Mouse (Mus musculus): ENCODE measurements around the gene Npr1. TPM values are rescaled to one million over a fixed set of nuclear protein-coding genes. Genes with fewer than 3 reads are reported as not detected.

Gene Npr1
- polyA plus RNA-seq, 1 experiment from 2014 or later, result 1.7 TPM

DNA sequence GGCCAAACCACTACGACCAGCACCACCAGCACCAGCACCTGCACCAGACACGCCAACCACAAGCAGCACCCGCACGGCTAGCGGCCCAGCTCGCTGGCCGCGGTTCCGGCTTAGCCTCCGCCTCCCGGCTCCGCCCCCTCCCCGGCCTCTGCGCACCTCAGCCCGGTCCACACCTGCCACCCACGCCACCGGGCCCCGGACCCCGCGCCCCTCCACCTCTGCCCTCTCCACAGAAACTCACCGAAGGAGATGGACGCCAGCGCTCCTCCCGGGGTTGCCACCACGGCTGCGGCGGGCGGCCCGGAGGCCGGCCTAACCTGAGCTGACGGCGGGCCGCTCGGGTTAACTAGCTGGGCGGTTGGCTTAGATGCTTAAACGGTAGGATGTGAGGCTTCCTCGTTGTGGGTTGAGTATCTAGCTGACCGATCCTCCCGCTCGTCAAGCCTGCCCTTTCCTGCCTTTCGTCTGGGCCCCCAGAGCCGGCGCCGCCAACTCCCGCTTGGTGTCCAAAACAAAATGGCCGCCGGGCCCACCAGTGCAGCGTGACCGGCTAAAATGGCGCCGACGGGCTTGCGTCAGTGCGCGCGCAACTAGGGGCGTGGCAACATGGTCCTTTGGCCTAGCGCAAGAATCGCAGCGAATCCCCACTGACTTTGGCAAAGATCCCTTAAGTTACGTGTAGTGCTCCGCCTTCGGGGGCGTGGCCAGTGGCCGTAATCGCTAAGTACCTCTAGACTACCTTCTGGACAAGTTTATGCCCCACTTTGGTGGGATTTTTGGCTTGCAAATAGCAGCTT, 43.5 kb upstream of the Npr1 start, which contains the start of gene Chtop:
Gene Chtop, minus strand, starts transcription at position 549 of the 797 bp plus-strand sequence.
- DNase-seq (ENCODE audit: low spot score) (peak; percentile 100), ATAC-seq (replicated peaks; ENCODE audit: insufficient number of reproducible peaks, low FRiP score, low TSS enrichment, low read depth) (peak; percentile 90)
- Histone ChIP-seq H3K27ac (replicated peaks; ENCODE audit: low read depth, low read length) (peak within 1 kb of the TSS; percentile 85), H3K9me3 (replicated peaks; ENCODE audit: control insufficient read depth, low read length) (no peaks in the 10 kb centered on the region), H3K4me2 (ENCODE audit: low read depth, low read length) (peak within 1 kb of the TSS; percentile 71), H3K4me1 (ENCODE audit: control insufficient read depth, insufficient read depth, low read length) (peaks cover under 1% of the 10 kb centered on the region; the same call in 1 of the 2 replicates), H3K27me3 (ENCODE audit: control insufficient read depth, insufficient read depth, low read length) (0 out of 2 replicates have a peak, but pooled peaks cover 6% of the 10 kb centered on the region), H3K9ac (replicated peaks; ENCODE audit: low read length) (peak within 1 kb of the TSS; percentile 98), H3K36me3 (replicated peaks; ENCODE audit: control insufficient read depth, insufficient read depth, low read depth, low read length) (peaks cover 13% of the 10 kb centered on the region), H3K4me3 (ENCODE audit: low read depth, low read length) (peak within 1 kb of the TSS; percentile 94)
- WGBS, result under 1% methylated on average over 65 of the region's 66 CpGs

- Histone ChIP-seq H3K27me3 (ENCODE audit: control insufficient read depth, insufficient read depth, low read length) (no peaks in the 10 kb centered on the region), H3K4me2 (ENCODE audit: low read depth, low read length) (peak overlapping the region; percentile 71), H3K27ac (replicated peaks; ENCODE audit: low read depth, low read length) (peak overlapping the region; percentile 85; the same call in 1 of the 2 replicates), H3K4me1 (ENCODE audit: control insufficient read depth, insufficient read depth, low read length) (no peaks in the 10 kb centered on the region; the same call in 1 of the 2 replicates), H3K4me3 (ENCODE audit: low read depth, low read length) (peak overlapping the region; percentile 94), H3K9ac (replicated peaks; ENCODE audit: low read length) (peak overlapping the region; percentile 98), H3K36me3 (replicated peaks; ENCODE audit: control insufficient read depth, insufficient read depth, low read depth, low read length) (peaks cover 16% of the 10 kb centered on the region), H3K9me3 (replicated peaks; ENCODE audit: control insufficient read depth, low read length) (no peaks in the 10 kb centered on the region)
- DNase-seq (ENCODE audit: low spot score), result peak; percentile 26
- 5% methylated on average over 20 of the region's 20 CpGs for WGBS
- ATAC-seq (replicated peaks; ENCODE audit: insufficient number of reproducible peaks, low FRiP score, low TSS enrichment, low read depth), result no peak; the same call in 1 of the 2 replicates
Observed at GRCm38 (mm10) chr3:90508287-90508949, 42.8 kb upstream of the Npr1 start.

- no peak for ATAC-seq (replicated peaks; ENCODE audit: insufficient number of reproducible peaks, low FRiP score, low TSS enrichment, low read depth)
- Histone ChIP-seq H3K4me3 (ENCODE audit: low read depth, low read length) (no peak overlapping the region), H3K9me3 (replicated peaks; ENCODE audit: control insufficient read depth, low read length) (no peaks in the 10 kb centered on the region), H3K4me2 (ENCODE audit: low read depth, low read length) (no peak overlapping the region), H3K9ac (replicated peaks; ENCODE audit: low read length) (no peak overlapping the region), H3K36me3 (replicated peaks; ENCODE audit: control insufficient read depth, insufficient read depth, low read depth, low read length) (peaks cover 19% of the 10 kb centered on the region), H3K27me3 (ENCODE audit: control insufficient read depth, insufficient read depth, low read length) (no peaks in the 10 kb centered on the region), H3K4me1 (ENCODE audit: control insufficient read depth, insufficient read depth, low read length) (no peaks in the 10 kb centered on the region; the same call in 1 of the 2 replicates), H3K27ac (replicated peaks; ENCODE audit: low read depth, low read length) (no peak overlapping the region)
- DNase-seq (ENCODE audit: low spot score), result no peak
- WGBS, result 91% methylated on average over 3 of the region's 3 CpGs
Observed at GRCm38 (mm10) chr3:90506362-90506761, 40.7 kb upstream of the Npr1 start.

GRCm38 (mm10) chr3:90505216-90505615, 39.5 kb upstream of the Npr1 start:
- peaks cover 21% of the 10 kb centered on the region for H3K36me3 ChIP-seq (replicated peaks; ENCODE audit: control insufficient read depth, insufficient read depth, low read depth, low read length)
- 93% methylated on average over 5 of the region's 5 CpGs for WGBS

GRCm38 (mm10) chr3:90503444-90503843, 37.8 kb upstream of the Npr1 start:
- DNase-seq (ENCODE audit: low spot score) (no peak), ATAC-seq (replicated peaks; ENCODE audit: insufficient number of reproducible peaks, low FRiP score, low TSS enrichment, low read depth) (no peak)
- WGBS, result 89% methylated on average over 4 of the region's 4 CpGs
- Histone ChIP-seq H3K9me3 (replicated peaks; ENCODE audit: control insufficient read depth, low read length) (no peaks in the 10 kb centered on the region), H3K4me3 (ENCODE audit: low read depth, low read length) (no peak overlapping the region), H3K9ac (replicated peaks; ENCODE audit: low read length) (no peak overlapping the region), H3K36me3 (replicated peaks; ENCODE audit: control insufficient read depth, insufficient read depth, low read depth, low read length) (peaks cover 22% of the 10 kb centered on the region), H3K27me3 (ENCODE audit: control insufficient read depth, insufficient read depth, low read length) (no peaks in the 10 kb centered on the region), H3K4me1 (ENCODE audit: control insufficient read depth, insufficient read depth, low read length) (no peaks in the 10 kb centered on the region; the same call in 1 of the 2 replicates), H3K27ac (replicated peaks; ENCODE audit: low read depth, low read length) (no peak overlapping the region), H3K4me2 (ENCODE audit: low read depth, low read length) (no peak overlapping the region)

More at GRCm38 (mm10) chr3:90505216-90505615, 39.5 kb upstream of the Npr1 start:
- H3K27me3 ChIP-seq (ENCODE audit: control insufficient read depth, insufficient read depth, low read length), result no peaks in the 10 kb centered on the region
- ATAC-seq (replicated peaks; ENCODE audit: insufficient number of reproducible peaks, low FRiP score, low TSS enrichment, low read depth) (no peak), DNase-seq (ENCODE audit: low spot score) (no peak)
- H3K4me3 ChIP-seq (ENCODE audit: low read depth, low read length), result no peak overlapping the region
- no peaks in the 10 kb centered on the region for H3K9me3 ChIP-seq (replicated peaks; ENCODE audit: control insufficient read depth, low read length)
- H3K4me1 ChIP-seq (ENCODE audit: control insufficient read depth, insufficient read depth, low read length), result no peaks in the 10 kb centered on the region; the same call in 1 of the 2 replicates
- no peak overlapping the region for H3K9ac ChIP-seq (replicated peaks; ENCODE audit: low read length)
- H3K27ac ChIP-seq (replicated peaks; ENCODE audit: low read depth, low read length), result no peak overlapping the region
- no peak overlapping the region for H3K4me2 ChIP-seq (ENCODE audit: low read depth, low read length)

GRCm38 (mm10) chr3:90497597-90497996, 31.9 kb upstream of the Npr1 start:
- Histone ChIP-seq H3K4me3 (ENCODE audit: low read depth, low read length) (no peak overlapping the region), H3K27me3 (ENCODE audit: control insufficient read depth, insufficient read depth, low read length) (no peaks in the 10 kb centered on the region), H3K4me1 (ENCODE audit: control insufficient read depth, insufficient read depth, low read length) (no peaks in the 10 kb centered on the region), H3K36me3 (replicated peaks; ENCODE audit: control insufficient read depth, insufficient read depth, low read depth, low read length) (peaks cover 13% of the 10 kb centered on the region), H3K9ac (replicated peaks; ENCODE audit: low read length) (no peak overlapping the region), H3K4me2 (ENCODE audit: low read depth, low read length) (no peak overlapping the region), H3K27ac (replicated peaks; ENCODE audit: low read depth, low read length) (no peak overlapping the region), H3K9me3 (replicated peaks; ENCODE audit: control insufficient read depth, low read length) (no peaks in the 10 kb centered on the region)
- ATAC-seq (replicated peaks; ENCODE audit: insufficient number of reproducible peaks, low FRiP score, low TSS enrichment, low read depth) (no peak), DNase-seq (ENCODE audit: low spot score) (no peak)

GRCm38 (mm10) chr3:90495850-90496525, 30.3 kb upstream of the Npr1 start:
- H3K9ac ChIP-seq (replicated peaks; ENCODE audit: low read length), result no peak overlapping the region
- WGBS, result 92% methylated on average over 7 of the region's 7 CpGs
- H3K36me3 ChIP-seq (replicated peaks; ENCODE audit: control insufficient read depth, insufficient read depth, low read depth, low read length), result peaks cover 13% of the 10 kb centered on the region
- H3K27me3 ChIP-seq (ENCODE audit: control insufficient read depth, insufficient read depth, low read length), result no peaks in the 10 kb centered on the region
- no peak overlapping the region for H3K4me3 ChIP-seq (ENCODE audit: low read depth, low read length)
- H3K4me2 ChIP-seq (ENCODE audit: low read depth, low read length), result no peak overlapping the region
- no peak overlapping the region for H3K27ac ChIP-seq (replicated peaks; ENCODE audit: low read depth, low read length)
- no peak for ATAC-seq (replicated peaks; ENCODE audit: insufficient number of reproducible peaks, low FRiP score, low TSS enrichment, low read depth)
- no peaks in the 10 kb centered on the region for H3K9me3 ChIP-seq (replicated peaks; ENCODE audit: control insufficient read depth, low read length)
- no peak for DNase-seq (ENCODE audit: low spot score)
- no peaks in the 10 kb centered on the region for H3K4me1 ChIP-seq (ENCODE audit: control insufficient read depth, insufficient read depth, low read length)
